Mouse (Mus musculus) hindbrain, postnatal 0 days (tissue): Measurements from ENCODE around the gene Ak3. TPM values are rescaled to one million over a fixed set of nuclear protein-coding genes. Genes with fewer than 3 reads are reported as not detected.
A peak's percentile ranks its signal among the peaks of the same experiment; 100 is the strongest.

Experiments used
- ATAC-seq: fragments of 200-750 bp; cut with Nextera tagmentation; 2 replicates; pipeline ENCODE4 v1.8.0; 2017; ENCODE audit warnings: mild to moderate bottlenecking, moderate TSS enrichment, moderate library complexity
- DNase-seq: peaks from one replicate; pipeline ENCODE4 v3.0.0-alpha.2; 2015; ENCODE audit warnings: low spot score
- H3K27ac ChIP-seq: fragments of 300-500 bp; sonication (generic); 2 replicates; pipeline ENCODE4 v1.5.1; 2014; ENCODE audit warnings: mild to moderate bottlenecking
- H3K27me3 ChIP-seq: fragments of 300-500 bp; sonication (generic); 2 replicates; pipeline ENCODE4 v1.6.1; 2014; ENCODE audit warnings: low read length, mixed read lengths; ENCODE audit not compliant: insufficient read depth
- H3K36me3 ChIP-seq: fragments of 300-500 bp; sonication (generic); 2 replicates; pipeline ENCODE4 v1.6.1; 2014; ENCODE audit warnings: low read length, mixed read lengths; ENCODE audit not compliant: insufficient read depth
- H3K4me1 ChIP-seq: fragments of 300-500 bp; sonication (generic); 2 replicates; pipeline ENCODE4 v1.6.1; 2014; ENCODE audit warnings: antibody characterized with exemption, low read length, mixed read lengths; ENCODE audit not compliant: insufficient read depth
- H3K4me2 ChIP-seq: fragments of 300-500 bp; sonication (generic); 2 replicates; pipeline ENCODE4 v1.6.1; 2014; ENCODE audit warnings: low read depth, mild to moderate bottlenecking, low read length, moderate library complexity, mixed read lengths
- H3K4me3 ChIP-seq: fragments of 300-500 bp; sonication (generic); 2 replicates; pipeline ENCODE4 v1.5.1; 2014; ENCODE audit warnings: low read length
- H3K9ac ChIP-seq: fragments of 300-500 bp; sonication (generic); replicated peaks from 2 replicates; pipeline ENCODE4 v1.6.1; 2014; ENCODE audit warnings: mild to moderate bottlenecking, low read length, moderate library complexity, mixed read lengths
- H3K9me3 ChIP-seq: fragments of 300-500 bp; sonication (generic); 2 replicates; pipeline ENCODE4 v1.6.1; 2016; ENCODE audit warnings: low read length, mixed read lengths
- CTCF ChIP-seq: IDR thresholded peaks from 2 replicates; pipeline ENCODE4 v1.5.1; 2016; ENCODE audit warnings: antibody characterized with exemption, control low read depth, low read depth
- WGBS: fragments of 180-500 bp; shearing (Covaris S2); extraction: QIAGEN DNeasy Blood & Tissue Kit; methylation state at CpG from one replicate; pipeline ENCODE4 v1.1.7; 2014; 5-methylcytosine and 5-hydroxymethylcytosine counted together
- polyA plus RNA-seq: library from polyadenylated mRNA; unstranded; fragments of >200 nt; fragmentation: Nextera tagmentation; extraction: Ambion mirVana; gene quantifications from 2 replicates; pipeline ENCODE4 v1.2.1, GENCODE M21; 2015
- total RNA-seq: library from RNA; depleted of rRNA; stranded (reverse); fragments of >200 nt; gene quantifications from 2 replicates; pipeline ENCODE4 v1.2.3, GENCODE M21; 2014; rRNA removed

Ak3 gene
- total RNA-seq (86.9 and 90.1 TPM in 2 replicates), polyA plus RNA-seq (67.4 and 71.2 TPM in 2 replicates)

GRCm38 (mm10) chr19:29047334-29048170 is at the start of gene Ak3:
Gene Ak3, minus strand, starts transcription at chr19:29047961.
- TF ChIP-seq CTCF: peak; percentile 55
- peak within 1 kb of the TSS; percentile 95 for H3K9ac ChIP-seq
- H3K27me3 ChIP-seq: no peaks in the 10 kb centered on the region
- H3K4me1 ChIP-seq: no peaks in the 10 kb centered on the region; the same call in 1 of the 2 replicates
- H3K36me3 ChIP-seq: no peaks in the 10 kb centered on the region
- peak; percentile 92 for ATAC-seq
- peak within 1 kb of the TSS; percentile 69 for H3K4me2 ChIP-seq
- peak within 1 kb of the TSS; percentile 89 for H3K4me3 ChIP-seq
- peak within 1 kb of the TSS; percentile 89 for H3K27ac ChIP-seq
- WGBS: under 1% methylated on average over 67 of the region's 68 CpGs
- H3K9me3 ChIP-seq: no peaks in the 10 kb centered on the region
- peak; percentile 79 for DNase-seq

- ATAC-seq (no peak), DNase-seq (no peak)
- no peak overlapping the region for H3K27ac ChIP-seq
- no peaks in the 10 kb centered on the region for H3K9me3 ChIP-seq
- H3K27me3 ChIP-seq: no peaks in the 10 kb centered on the region
- no peak overlapping the region for H3K9ac ChIP-seq
- no peak for TF ChIP-seq CTCF
- H3K4me2 ChIP-seq: no peak overlapping the region
- H3K4me3 ChIP-seq: no peak overlapping the region
- no peaks in the 10 kb centered on the region for H3K4me1 ChIP-seq
- no peaks in the 10 kb centered on the region for H3K36me3 ChIP-seq
Measured at GRCm38 (mm10) chr19:29092194-29092593, 44.4 kb upstream of the Ak3 start.

GRCm38 (mm10) chr19:29088628-29089027 is 40.9 kb upstream of the Ak3 start:
- Histone ChIP-seq H3K27me3 (no peaks in the 10 kb centered on the region), H3K27ac (no peak overlapping the region), H3K36me3 (no peaks in the 10 kb centered on the region), H3K9me3 (no peaks in the 10 kb centered on the region), H3K4me3 (no peak overlapping the region), H3K4me1 (no peaks in the 10 kb centered on the region), H3K9ac (no peak overlapping the region), H3K4me2 (no peak overlapping the region)
- DNase-seq (no peak), ATAC-seq (no peak)
- 88% methylated on average over 6 of the region's 6 CpGs for WGBS
- no peak for TF ChIP-seq CTCF

GRCm38 (mm10) chr19:29074802-29075201 is 27.0 kb upstream of the Ak3 start:
- H3K27me3 ChIP-seq: no peaks in the 10 kb centered on the region
- H3K36me3 ChIP-seq: no peaks in the 10 kb centered on the region
- H3K4me2 ChIP-seq: no peak overlapping the region
- ATAC-seq (no peak), DNase-seq (peak; percentile 27)
- 46% methylated on average over 6 of the region's 6 CpGs for WGBS
- no peak overlapping the region for H3K9ac ChIP-seq
- no peak for TF ChIP-seq CTCF
- no peaks in the 10 kb centered on the region for H3K4me1 ChIP-seq
- no peak overlapping the region for H3K4me3 ChIP-seq
- H3K27ac ChIP-seq: no peak overlapping the region
- no peaks in the 10 kb centered on the region for H3K9me3 ChIP-seq

GRCm38 (mm10) chr19:29069195-29069594 is 21.4 kb upstream of the Ak3 start:
- no peaks in the 10 kb centered on the region for H3K27me3 ChIP-seq
- H3K27ac ChIP-seq: no peak overlapping the region
- DNase-seq (no peak), ATAC-seq (no peak)
- no peaks in the 10 kb centered on the region for H3K4me1 ChIP-seq
- no peak for TF ChIP-seq CTCF
- no peaks in the 10 kb centered on the region for H3K36me3 ChIP-seq
- no peaks in the 10 kb centered on the region for H3K9me3 ChIP-seq
- 78% methylated on average over 5 of the region's 5 CpGs for WGBS
- H3K9ac ChIP-seq: no peak overlapping the region
- H3K4me2 ChIP-seq: no peak overlapping the region
- no peak overlapping the region for H3K4me3 ChIP-seq

- Histone ChIP-seq H3K9ac (no peak overlapping the region), H3K27ac (no peak overlapping the region), H3K4me3 (peak overlapping the region; percentile 14), H3K4me1 (no peaks in the 10 kb centered on the region), H3K36me3 (no peaks in the 10 kb centered on the region), H3K9me3 (no peaks in the 10 kb centered on the region), H3K4me2 (peak overlapping the region; percentile 35), H3K27me3 (no peaks in the 10 kb centered on the region)
- TF ChIP-seq CTCF: no peak
- ATAC-seq: peak; percentile 31; the same call in 1 of the 2 replicates
- WGBS: 20% methylated on average over 11 of the region's 11 CpGs
- peak; percentile 35 for DNase-seq
Measured at GRCm38 (mm10) chr19:29066981-29067471, 19.3 kb upstream of the Ak3 start.
